Mouse (Mus musculus) heart, embryonic 13.5 days (tissue): ENCODE data around the gene Unc79. TPM values are rescaled to one million over a fixed set of nuclear protein-coding genes. Genes with fewer than 3 reads are reported as not detected.

Experiments used
- ATAC-seq: fragments of 200-750 bp; cut with Nextera tagmentation; 2 replicates; pipeline ENCODE4 v1.8.0; 2017; ENCODE audit warnings: moderate TSS enrichment; ENCODE audit not compliant: insufficient number of reproducible peaks, low FRiP score, low TSS enrichment; ENCODE audit errors: extremely low read depth
- H3K27ac ChIP-seq: fragments of 300-500 bp; sonication (generic); replicated peaks from 2 replicates; pipeline ENCODE4 v1.5.1; 2015; ENCODE audit warnings: moderate library complexity, mild to moderate bottlenecking, inconsistent platforms
- H3K27me3 ChIP-seq: fragments of 300-500 bp; sonication (generic); replicated peaks from 2 replicates; pipeline ENCODE4 v1.6.1; 2015; ENCODE audit warnings: mild to moderate bottlenecking, inconsistent platforms
- H3K36me3 ChIP-seq: fragments of 300-500 bp; sonication (generic); 2 replicates; pipeline ENCODE4 v1.6.1; 2015; ENCODE audit warnings: mild to moderate bottlenecking, inconsistent platforms
- H3K4me1 ChIP-seq: fragments of 300-500 bp; sonication (generic); 2 replicates; pipeline ENCODE4 v1.6.1; 2015; ENCODE audit warnings: inconsistent platforms
- H3K4me2 ChIP-seq: fragments of 300-500 bp; sonication (generic); 2 replicates; pipeline ENCODE4 v1.6.1; 2015; ENCODE audit warnings: inconsistent platforms, mild to moderate bottlenecking, moderate library complexity
- H3K4me3 ChIP-seq: fragments of 300-500 bp; sonication (generic); 2 replicates; pipeline ENCODE4 v1.5.1; 2015; ENCODE audit warnings: moderate library complexity, mild to moderate bottlenecking, inconsistent platforms
- H3K9ac ChIP-seq: fragments of 300-500 bp; sonication (generic); 2 replicates; pipeline ENCODE4 v1.6.1; 2015; ENCODE audit warnings: inconsistent platforms, mild to moderate bottlenecking, moderate library complexity
- H3K9me3 ChIP-seq: fragments of 300-500 bp; sonication (generic); 2 replicates; pipeline ENCODE4 v1.6.1; 2016; ENCODE audit warnings: inconsistent platforms
- WGBS: fragments of 180-500 bp; shearing (Covaris S2); methylation state at CpG from one replicate; pipeline ENCODE4 v1.1.7; 2015; ENCODE audit warnings: mixed read lengths; 5-methylcytosine and 5-hydroxymethylcytosine counted together
- polyA plus RNA-seq: library from polyadenylated mRNA; unstranded; fragments of >200 nt; fragmentation: Nextera tagmentation; extraction: Ambion mirVana; gene quantifications from 2 replicates; pipeline ENCODE4 v1.2.1, GENCODE M21; 2015

Unc79 gene
- polyA plus RNA-seq, 1 experiment from 2014 or later, result 0.01 TPM

DNA sequence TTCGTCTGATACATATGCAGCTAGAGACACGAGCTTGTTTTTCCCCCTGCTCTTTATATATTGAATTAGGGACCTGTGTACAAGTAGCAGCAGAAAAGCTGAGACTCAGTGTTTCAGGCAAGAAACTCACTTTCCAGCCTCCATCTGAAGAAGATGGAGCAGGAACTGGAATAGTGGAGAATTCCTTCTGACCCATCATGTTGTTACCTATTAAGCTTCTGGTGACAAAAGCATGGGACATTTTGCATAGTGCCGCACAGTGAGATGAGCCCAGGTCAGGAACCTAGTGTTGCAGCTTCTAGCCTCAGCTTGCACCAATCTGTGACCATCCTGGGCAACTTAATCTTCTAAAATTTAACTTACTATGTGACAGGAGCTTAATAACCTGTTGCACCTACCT is 92.7 kb downstream of the Unc79 start:
- Histone ChIP-seq H3K36me3 (no peaks in the 10 kb centered on the region), H3K4me1 (peaks cover 5% of the 10 kb centered on the region), H3K4me3 (no peak overlapping the region), H3K27me3 (no peaks in the 10 kb centered on the region; the same call in 1 of the 2 replicates), H3K9me3 (peaks cover 6% of the 10 kb centered on the region; the same call in 1 of the 2 replicates), H3K27ac (no peak overlapping the region), H3K4me2 (no peak overlapping the region), H3K9ac (no peak overlapping the region)
- 76% methylated on average over 3 of the region's 3 CpGs for WGBS
- ATAC-seq, result no peak

DNA sequence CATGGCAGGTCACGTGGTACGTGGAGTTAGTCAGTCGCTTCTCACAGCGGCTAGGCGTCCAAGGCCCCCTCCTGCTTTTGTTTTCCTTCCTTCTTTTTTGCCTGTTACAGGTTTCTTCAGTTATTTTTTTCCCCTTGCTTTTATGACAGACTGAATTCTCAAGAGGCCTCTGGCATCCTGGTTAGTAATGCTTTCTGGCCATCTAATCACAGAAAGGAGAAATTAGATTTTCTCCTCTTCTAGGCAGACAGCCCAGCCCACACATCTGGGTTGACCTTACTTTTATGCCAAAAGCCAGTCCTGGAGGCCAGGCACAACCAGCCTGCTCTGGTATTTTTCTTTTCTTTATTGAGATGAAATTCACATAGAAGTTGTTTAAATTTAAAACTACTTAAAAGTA is 94.1 kb downstream of the Unc79 start:
- H3K4me1 ChIP-seq, result peaks cover 7% of the 10 kb centered on the region
- H3K9me3 ChIP-seq, result peaks cover 6% of the 10 kb centered on the region; the same call in 1 of the 2 replicates
- H3K4me2 ChIP-seq, result no peak overlapping the region
- H3K36me3 ChIP-seq, result no peaks in the 10 kb centered on the region
- ATAC-seq, result no peak
- H3K9ac ChIP-seq, result no peak overlapping the region
- no peaks in the 10 kb centered on the region; the same call in 1 of the 2 replicates for H3K27me3 ChIP-seq
- H3K4me3 ChIP-seq, result no peak overlapping the region
- H3K27ac ChIP-seq, result no peak overlapping the region
- WGBS, result 83% methylated on average over 5 of the region's 5 CpGs

DNA sequence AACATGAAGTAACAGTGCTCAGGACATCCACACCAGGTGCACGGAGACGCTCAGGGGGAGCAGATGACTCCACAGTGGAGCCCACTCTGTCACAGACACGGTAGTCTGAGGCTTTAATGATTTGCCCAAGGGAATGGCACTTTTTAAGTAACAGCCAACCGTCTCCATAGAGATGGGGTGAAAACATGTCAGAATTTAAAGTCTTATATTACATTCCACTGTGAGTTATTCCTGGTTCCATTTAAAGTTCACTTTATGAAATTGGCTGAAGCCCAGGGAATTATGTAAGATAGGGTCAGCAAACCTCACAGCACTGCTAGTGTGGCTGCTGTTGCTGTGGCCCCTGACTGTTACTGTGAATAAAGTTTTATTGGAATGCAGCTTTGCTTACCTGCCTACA is 95.8 kb downstream of the Unc79 start:
- H3K9ac ChIP-seq, result no peak overlapping the region

DNA sequence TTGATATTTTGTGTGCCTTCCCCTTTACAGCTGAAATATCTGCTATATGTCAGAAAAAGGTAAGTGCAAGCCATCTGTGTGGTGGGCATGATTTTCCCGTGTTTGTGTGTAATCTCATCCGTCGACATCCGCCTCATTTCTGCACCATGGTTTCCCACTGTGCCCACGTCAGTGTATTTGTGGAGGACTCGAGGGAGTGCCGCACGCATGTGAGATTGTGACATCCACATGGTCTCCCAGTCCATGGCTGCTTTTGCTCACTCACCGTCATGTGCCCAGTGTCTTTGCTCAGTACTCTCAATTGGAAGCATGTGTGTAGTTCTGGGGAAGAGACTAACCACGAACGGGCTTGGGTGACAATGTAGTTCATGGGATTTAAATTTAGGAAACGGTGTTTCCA is 101.2 kb downstream of the Unc79 start:
- Histone ChIP-seq H3K4me2 (no peak overlapping the region), H3K27me3 (no peaks in the 10 kb centered on the region), H3K4me1 (peaks cover 3% of the 10 kb centered on the region; the same call in 1 of the 2 replicates), H3K9me3 (no peaks in the 10 kb centered on the region), H3K4me3 (no peak overlapping the region), H3K36me3 (no peaks in the 10 kb centered on the region), H3K9ac (no peak overlapping the region), H3K27ac (no peak overlapping the region)
- no peak for ATAC-seq
- WGBS, result 81% methylated on average over 12 of the region's 12 CpGs

More for the DNA sequence above, 95.8 kb downstream of the Unc79 start:
- Histone ChIP-seq H3K4me3 (no peak overlapping the region), H3K4me2 (no peak overlapping the region), H3K4me1 (peaks cover 3% of the 10 kb centered on the region; the same call in 1 of the 2 replicates), H3K27me3 (no peaks in the 10 kb centered on the region; the same call in 1 of the 2 replicates), H3K9me3 (peaks cover 6% of the 10 kb centered on the region; the same call in 1 of the 2 replicates), H3K36me3 (no peaks in the 10 kb centered on the region), H3K27ac (no peak overlapping the region)
- ATAC-seq, result no peak
- WGBS, result 69% methylated on average over 4 of the region's 4 CpGs

DNA sequence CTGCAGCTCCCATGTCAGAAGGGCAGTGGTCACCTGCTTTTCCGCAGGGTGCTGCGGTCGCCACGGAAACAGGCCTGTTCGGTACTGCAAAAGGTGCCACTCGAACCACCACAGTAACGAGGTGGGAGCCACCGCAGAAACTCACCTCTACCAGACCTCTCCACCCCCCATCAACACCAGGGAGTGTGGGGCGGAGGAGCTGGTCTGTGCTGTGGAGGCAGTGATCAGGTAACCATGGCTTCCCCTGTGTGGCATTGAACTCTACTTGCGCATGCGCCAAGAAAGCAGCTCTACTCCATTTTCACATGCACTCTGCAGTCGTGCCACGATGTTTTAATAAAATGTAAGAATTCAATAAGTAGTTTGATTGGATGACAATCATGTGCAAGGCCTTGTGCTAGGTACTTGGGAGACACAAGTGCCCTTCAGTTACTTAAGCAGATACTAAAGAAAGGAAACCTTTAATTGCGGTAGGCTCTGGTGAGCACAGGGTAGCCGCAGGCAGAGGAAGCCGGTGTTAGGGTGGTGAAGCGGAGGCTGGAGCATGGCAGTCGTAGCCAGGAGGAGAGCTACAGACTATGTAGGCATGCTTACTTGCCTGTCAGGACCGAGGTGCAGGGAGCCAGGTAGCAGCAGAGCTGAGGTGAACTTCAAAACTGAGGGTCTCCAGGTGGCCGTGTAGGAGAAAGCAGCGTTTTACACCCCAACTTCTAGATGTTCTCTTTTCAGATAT is 110.8 kb downstream of the Unc79 start:
- H3K27ac ChIP-seq, result no peak overlapping the region
- H3K4me1 ChIP-seq, result peaks cover 4% of the 10 kb centered on the region; the same call in 1 of the 2 replicates
- no peak overlapping the region for H3K9ac ChIP-seq
- no peak overlapping the region for H3K4me3 ChIP-seq
- H3K36me3 ChIP-seq, result no peaks in the 10 kb centered on the region
- H3K27me3 ChIP-seq, result no peaks in the 10 kb centered on the region
- ATAC-seq, result no peak; the same call in 1 of the 2 replicates
- 75% methylated on average over 21 of the region's 21 CpGs for WGBS
- H3K9me3 ChIP-seq, result no peaks in the 10 kb centered on the region
- no peak overlapping the region for H3K4me2 ChIP-seq

DNA sequence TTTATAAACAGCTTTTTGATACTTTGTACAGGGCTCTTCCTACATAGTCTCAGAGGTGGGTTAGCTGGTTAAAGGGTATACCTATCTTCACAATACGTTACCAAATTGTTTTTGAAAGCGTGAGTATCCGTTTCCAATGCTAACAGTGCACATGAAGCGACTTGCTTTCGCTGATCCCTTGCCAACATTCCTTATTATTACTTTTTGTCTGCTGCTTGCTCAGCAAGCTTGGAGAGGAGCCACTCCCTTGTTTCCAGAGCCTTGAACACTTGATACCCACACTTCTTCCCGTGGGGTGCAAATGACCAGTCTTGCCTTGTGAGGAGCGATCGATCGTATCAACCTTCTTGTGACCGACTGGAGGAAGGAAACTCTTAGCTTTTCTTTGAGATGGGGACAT is 112.1 kb downstream of the Unc79 start:
- no peak overlapping the region for H3K27ac ChIP-seq
- no peaks in the 10 kb centered on the region for H3K36me3 ChIP-seq
- H3K4me2 ChIP-seq, result peak overlapping the region; percentile 44
- H3K27me3 ChIP-seq, result no peaks in the 10 kb centered on the region
- 80% methylated on average over 10 of the region's 10 CpGs for whole genome bisulfite sequencing
- peaks cover 4% of the 10 kb centered on the region; the same call in 1 of the 2 replicates for H3K4me1 ChIP-seq
- ATAC-seq, result no peak
- 0 out of 2 replicates have a peak overlapping the region, but pooled peaks have one; percentile 33 for H3K9ac ChIP-seq
- H3K4me3 ChIP-seq, result no peak overlapping the region
- no peaks in the 10 kb centered on the region for H3K9me3 ChIP-seq

DNA sequence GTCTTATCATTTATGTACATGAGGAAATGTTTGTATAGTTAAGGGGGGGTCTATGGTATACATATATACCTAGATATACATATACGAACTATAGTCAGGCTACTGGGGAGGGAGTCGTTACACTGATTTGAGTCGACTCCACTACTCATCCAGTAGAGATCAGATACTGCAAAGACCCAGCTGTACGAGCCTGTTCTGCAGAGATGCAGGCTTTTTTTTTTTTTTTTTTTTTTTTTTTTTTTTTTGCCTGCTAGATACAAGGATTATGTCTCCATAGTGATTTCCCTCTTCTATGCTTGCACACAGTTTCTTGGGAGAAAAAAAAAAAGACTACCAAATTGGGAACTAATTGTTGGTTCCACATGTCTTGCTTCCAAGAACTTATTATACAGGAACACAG is 113.5 kb downstream of the Unc79 start:
- Histone ChIP-seq H3K9ac (no peak overlapping the region), H3K27ac (no peak overlapping the region), H3K36me3 (no peaks in the 10 kb centered on the region), H3K4me1 (peaks cover 4% of the 10 kb centered on the region; the same call in 1 of the 2 replicates), H3K4me3 (no peak overlapping the region), H3K9me3 (no peaks in the 10 kb centered on the region), H3K4me2 (no peak overlapping the region), H3K27me3 (no peaks in the 10 kb centered on the region)
- 67% methylated on average over 4 of the region's 4 CpGs for WGBS
- no peak for ATAC-seq

DNA sequence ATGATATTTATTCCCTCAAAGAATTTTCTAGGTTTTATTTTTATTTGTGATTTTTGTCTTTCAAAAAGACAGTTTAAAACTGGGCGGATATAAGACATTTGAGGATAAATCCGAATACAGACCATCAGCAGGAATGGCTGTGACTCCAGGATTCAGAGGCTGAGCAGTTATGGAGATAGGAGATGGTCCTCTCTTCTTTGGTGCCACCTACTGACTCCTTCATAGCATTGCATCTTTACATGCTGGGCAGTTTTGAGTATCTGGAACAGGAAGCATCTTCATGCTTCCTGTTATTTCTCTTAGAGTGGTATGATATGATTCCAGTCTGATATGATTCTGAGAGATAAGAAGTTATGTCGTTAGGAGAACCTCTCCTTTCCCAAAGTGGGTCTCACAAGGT is 116.3 kb downstream of the Unc79 start:
- no peak for ATAC-seq
- 9% methylated on average over 3 of the region's 3 CpGs for WGBS
- Histone ChIP-seq H3K4me2 (no peak overlapping the region), H3K9ac (no peak overlapping the region), H3K9me3 (no peaks in the 10 kb centered on the region), H3K4me3 (no peak overlapping the region), H3K27me3 (no peaks in the 10 kb centered on the region), H3K27ac (no peak overlapping the region), H3K36me3 (no peaks in the 10 kb centered on the region), H3K4me1 (peaks cover 9% of the 10 kb centered on the region; the same call in 1 of the 2 replicates)

DNA sequence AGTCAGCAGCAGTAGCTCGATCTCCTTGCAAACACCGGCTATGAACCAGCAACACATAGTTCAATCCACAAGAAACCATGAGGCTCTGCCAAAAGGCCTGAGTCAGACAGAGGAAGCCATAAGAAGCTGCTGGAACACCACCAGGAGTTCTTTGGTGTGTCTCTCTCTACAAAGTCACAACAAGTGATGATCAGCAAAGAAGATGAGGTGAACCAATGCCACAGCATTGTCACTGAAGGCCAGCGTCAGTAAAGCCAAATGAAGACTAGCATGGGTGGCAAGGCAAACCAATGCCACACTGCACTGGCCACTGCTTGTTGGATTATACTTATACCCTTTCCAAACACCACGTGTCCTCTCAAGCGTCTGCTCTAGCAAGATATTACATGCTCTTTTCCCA is 119.5 kb downstream of the Unc79 start:
- ATAC-seq, result no peak
- Histone ChIP-seq H3K9me3 (no peaks in the 10 kb centered on the region), H3K27ac (no peak overlapping the region), H3K9ac (no peak overlapping the region), H3K4me2 (no peak overlapping the region), H3K4me1 (0 out of 2 replicates have a peak, but pooled peaks cover 4% of the 10 kb centered on the region), H3K4me3 (no peak overlapping the region), H3K36me3 (no peaks in the 10 kb centered on the region), H3K27me3 (no peaks in the 10 kb centered on the region)
- WGBS, result 74% methylated on average over 5 of the region's 5 CpGs

DNA sequence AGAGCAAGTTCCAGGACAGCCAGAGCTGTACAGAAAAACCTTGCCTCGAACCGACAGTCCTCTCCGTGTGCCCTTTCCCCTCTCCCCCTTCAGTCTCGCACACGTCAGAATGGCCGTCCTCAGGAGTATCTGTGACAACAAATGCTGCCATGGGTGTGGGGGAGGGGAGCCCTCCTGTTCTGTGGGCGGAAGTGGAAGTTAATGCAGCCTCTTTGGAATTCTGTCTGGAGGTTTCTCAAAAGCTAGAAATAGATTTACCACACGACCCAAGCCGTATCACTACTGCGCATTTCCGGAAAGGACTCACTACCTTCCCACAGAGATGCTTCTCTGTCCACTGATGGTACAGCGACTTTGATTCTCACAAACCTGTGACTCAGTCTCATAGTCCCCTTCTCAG is 120.9 kb downstream of the Unc79 start:
- 37% methylated on average over 12 of the region's 12 CpGs for WGBS
- no peaks in the 10 kb centered on the region for H3K9me3 ChIP-seq
- no peak overlapping the region for H3K4me3 ChIP-seq
- H3K4me1 ChIP-seq, result 0 out of 2 replicates have a peak, but pooled peaks cover 4% of the 10 kb centered on the region
- no peaks in the 10 kb centered on the region for H3K36me3 ChIP-seq
- no peak for ATAC-seq
- no peak overlapping the region for H3K9ac ChIP-seq
- H3K27ac ChIP-seq, result no peak overlapping the region
- H3K4me2 ChIP-seq, result no peak overlapping the region
- no peaks in the 10 kb centered on the region for H3K27me3 ChIP-seq

DNA sequence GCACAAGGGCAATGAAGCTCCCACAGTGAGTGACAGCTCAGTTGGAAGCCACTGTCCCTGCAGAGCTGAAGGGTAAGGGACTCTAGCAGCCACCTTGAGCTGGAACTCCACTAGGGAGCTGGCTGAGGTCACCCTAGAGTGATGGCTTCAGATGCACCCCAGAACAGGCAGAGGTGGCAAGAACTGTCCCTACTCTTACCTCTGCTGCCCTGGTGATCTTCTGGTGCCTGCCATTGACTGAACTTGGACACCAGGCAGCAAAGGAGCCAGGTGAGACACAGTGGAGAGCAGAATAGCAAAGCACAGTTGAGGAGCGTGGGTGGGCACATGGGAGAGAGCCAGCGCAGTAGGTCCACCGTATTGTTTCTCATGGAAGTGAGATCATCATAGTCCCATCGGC is 125.3 kb downstream of the Unc79 start:
- Histone ChIP-seq H3K4me3 (no peak overlapping the region), H3K4me2 (no peak overlapping the region), H3K9ac (no peak overlapping the region), H3K36me3 (no peaks in the 10 kb centered on the region), H3K9me3 (no peaks in the 10 kb centered on the region), H3K27ac (no peak overlapping the region), H3K27me3 (no peaks in the 10 kb centered on the region), H3K4me1 (0 out of 2 replicates have a peak, but pooled peaks cover 4% of the 10 kb centered on the region)
- 90% methylated on average over 4 of the region's 4 CpGs for WGBS
- no peak for ATAC-seq

DNA sequence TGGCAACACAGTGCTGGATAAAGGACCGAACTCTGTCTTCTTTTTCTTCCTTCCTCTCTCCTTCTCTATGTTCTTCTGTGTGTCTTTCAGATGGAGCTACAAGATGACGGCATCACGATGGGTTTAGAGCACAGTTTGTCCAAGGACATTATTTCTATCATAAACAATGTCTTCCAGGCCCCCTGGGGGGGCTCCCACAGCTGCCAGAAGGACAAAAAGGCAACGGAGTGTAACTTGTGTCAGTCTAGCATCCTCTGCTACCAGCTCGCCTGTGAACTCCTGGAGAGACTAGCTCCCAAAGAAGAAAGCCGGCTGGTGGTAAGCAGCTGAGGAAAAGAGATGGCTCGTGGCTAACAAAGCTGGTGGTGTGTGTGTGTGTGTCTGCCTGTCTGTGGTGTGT is 130.1 kb downstream of the Unc79 start:
- Histone ChIP-seq H3K9me3 (no peaks in the 10 kb centered on the region), H3K9ac (no peak overlapping the region), H3K4me3 (no peak overlapping the region), H3K4me2 (no peak overlapping the region), H3K4me1 (no peaks in the 10 kb centered on the region), H3K27me3 (no peaks in the 10 kb centered on the region), H3K36me3 (no peaks in the 10 kb centered on the region), H3K27ac (no peak overlapping the region)
- 60% methylated on average over 7 of the region's 7 CpGs for WGBS
- no peak for ATAC-seq
